Mouse (Mus musculus): ENCODE data around the gene Arid4b. TPM values are rescaled to one million over a fixed set of nuclear protein-coding genes. Genes with fewer than 3 reads are reported as not detected.
A peak's percentile ranks its signal among the peaks of the same experiment; 100 is the strongest.
"Not testable (repeated sequence)": the region's sequence is repeated elsewhere in the genome, so short reads cannot be mapped to it uniquely, and the experiment has no call there.

Arid4b gene
- polyA plus RNA-seq, 1 experiment: 25.3 TPM

DNA sequence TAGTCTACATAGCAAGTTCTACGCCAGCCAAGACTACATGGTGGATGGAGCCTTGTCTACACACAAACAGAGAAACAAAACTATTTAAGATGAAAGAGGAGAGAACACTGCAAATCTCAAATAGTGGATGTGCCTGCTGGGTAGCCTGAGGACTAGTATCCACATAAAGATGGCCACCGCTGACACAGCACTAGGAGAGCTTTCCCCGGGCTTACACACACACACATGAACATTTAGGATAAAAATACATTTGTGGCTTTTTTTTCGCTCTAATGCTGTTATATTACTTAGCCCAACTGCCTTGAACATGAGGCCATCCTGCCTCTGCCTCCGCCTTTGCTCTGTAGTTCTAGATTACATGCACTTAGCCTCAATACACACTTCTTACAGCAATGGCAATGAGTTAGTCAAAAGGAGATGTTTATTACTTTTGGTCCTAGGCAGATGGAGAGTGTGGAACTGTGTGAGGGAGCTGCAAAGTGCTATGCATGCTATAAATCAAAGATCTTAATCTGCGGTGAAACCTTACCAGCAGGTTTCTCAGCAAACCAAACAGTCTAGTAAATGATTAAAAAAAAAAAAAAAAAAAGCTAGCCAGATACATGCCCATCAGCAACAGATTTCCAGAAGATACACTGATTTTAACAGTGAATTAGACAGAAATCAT lies 36.7 kb upstream of the Arid4b start:
- Histone ChIP-seq H3K4me1 (ENCODE audit: control insufficient read depth, insufficient read depth, low read length) (no peaks in the 10 kb centered on the region), H3K27ac (ENCODE audit: insufficient read depth, low read length) (no peak overlapping the region), H3K4me3 (replicated peaks; ENCODE audit: insufficient read depth, low read depth, low read length) (no peak overlapping the region), H3K27me3 (ENCODE audit: control insufficient read depth, insufficient read depth, low read length) (no peaks in the 10 kb centered on the region)
- TF ChIP-seq CTCF (IDR thresholded peaks at IDR 0.05; ENCODE audit: borderline replicate concordance, insufficient read depth, low read depth, low read length): no peak
- no peak for TF ChIP-seq POLR2A (IDR thresholded peaks at IDR 0.05; ENCODE audit: borderline replicate concordance, insufficient read depth, low read length)
- DNase-seq: no peak
- 98% methylated on average over 6 of the region's 6 CpGs for WGBS

DNA sequence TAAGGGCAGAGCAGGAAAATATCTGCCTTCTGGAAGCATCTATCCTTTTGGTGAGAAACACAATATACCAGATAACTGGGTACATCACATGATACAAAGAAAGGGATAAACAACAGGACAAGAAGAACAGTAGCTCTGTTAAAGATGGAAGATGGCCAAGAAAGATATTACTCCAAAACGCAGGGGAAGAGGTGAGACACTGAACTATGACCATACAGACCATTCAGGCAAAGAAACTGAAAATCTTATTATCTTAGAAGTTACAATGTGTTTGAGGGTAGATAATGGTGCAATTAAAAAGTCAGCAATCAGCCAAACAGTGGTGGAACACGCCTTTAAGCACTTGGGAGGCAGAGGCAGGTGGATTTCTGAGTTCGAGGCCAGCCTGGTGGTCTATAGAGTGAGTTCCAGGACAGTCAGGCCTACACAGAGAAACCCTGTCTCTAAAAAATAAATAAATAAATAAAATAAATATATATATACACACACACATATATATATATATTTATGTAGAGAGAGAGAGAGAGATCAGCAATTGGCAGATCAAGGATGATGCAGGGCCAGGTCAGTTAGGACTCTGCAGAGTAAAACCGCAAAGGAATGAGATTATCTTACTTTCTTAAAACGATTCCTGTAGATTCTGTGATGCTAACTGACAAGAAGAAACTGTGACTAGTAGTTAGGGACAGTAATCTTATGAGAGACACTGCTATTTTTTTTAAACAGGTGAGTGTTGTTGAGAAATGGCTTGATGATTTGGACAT lies 29.5 kb upstream of the Arid4b start:
- no peak for DNase-seq
- no peaks in the 10 kb centered on the region for H3K27me3 ChIP-seq (ENCODE audit: control insufficient read depth, insufficient read depth, low read length)
- H3K27ac ChIP-seq (ENCODE audit: insufficient read depth, low read length): no peak overlapping the region
- H3K4me3 ChIP-seq (replicated peaks; ENCODE audit: insufficient read depth, low read depth, low read length): no peak overlapping the region
- H3K4me1 ChIP-seq (ENCODE audit: control insufficient read depth, insufficient read depth, low read length): no peaks in the 10 kb centered on the region
- 89% methylated on average over 5 of the region's 5 CpGs for WGBS
- TF ChIP-seq CTCF (IDR thresholded peaks at IDR 0.05; ENCODE audit: borderline replicate concordance, insufficient read depth, low read depth, low read length): no peak
- no peak for TF ChIP-seq POLR2A (IDR thresholded peaks at IDR 0.05; ENCODE audit: borderline replicate concordance, insufficient read depth, low read length)

DNA sequence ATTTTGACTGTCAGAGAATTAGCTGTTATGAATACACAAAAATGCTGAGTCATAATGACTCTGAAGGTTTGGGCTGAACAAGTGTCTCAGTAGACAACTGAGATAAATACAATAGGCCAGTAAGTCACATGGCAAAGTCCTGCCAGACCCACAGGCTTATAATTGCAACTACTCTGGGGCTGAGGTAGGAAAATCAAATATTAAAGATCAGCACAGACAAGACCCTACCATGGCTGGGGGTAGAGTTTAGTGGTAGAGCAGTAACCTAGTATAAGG lies 29.0 kb upstream of the Arid4b start:
- no peak overlapping the region for H3K27ac ChIP-seq (ENCODE audit: insufficient read depth, low read length)
- no peak overlapping the region for H3K4me3 ChIP-seq (replicated peaks; ENCODE audit: insufficient read depth, low read depth, low read length)
- DNase-seq: no peak
- TF ChIP-seq POLR2A (IDR thresholded peaks at IDR 0.05; ENCODE audit: borderline replicate concordance, insufficient read depth, low read length): no peak
- no peak for TF ChIP-seq CTCF (IDR thresholded peaks at IDR 0.05; ENCODE audit: borderline replicate concordance, insufficient read depth, low read depth, low read length)
- no peaks in the 10 kb centered on the region for H3K27me3 ChIP-seq (ENCODE audit: control insufficient read depth, insufficient read depth, low read length)
- H3K4me1 ChIP-seq (ENCODE audit: control insufficient read depth, insufficient read depth, low read length): no peaks in the 10 kb centered on the region

DNA sequence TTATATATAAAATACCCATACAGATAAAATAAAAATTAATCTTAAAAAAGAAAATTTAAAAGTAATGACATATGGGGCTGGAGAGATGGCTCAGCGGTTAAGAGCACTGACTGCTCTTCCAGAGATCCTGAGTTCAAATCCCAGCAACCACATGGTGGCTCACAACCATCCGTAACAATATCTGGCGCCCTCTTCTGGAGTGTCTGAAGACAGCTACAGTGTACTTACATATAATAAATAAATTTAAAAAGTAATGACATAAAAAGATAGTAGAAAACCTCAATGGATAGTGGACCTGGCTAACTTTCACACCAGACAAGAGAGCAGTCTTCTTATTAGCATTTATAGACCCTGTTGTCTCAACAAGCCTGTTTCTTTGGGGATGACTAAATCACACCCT lies 27.7 kb upstream of the Arid4b start:
- not testable (repeated sequence) for DNase-seq; H3K4me3 ChIP-seq (replicated peaks; ENCODE audit: insufficient read depth, low read depth, low read length); H3K4me1 ChIP-seq (ENCODE audit: control insufficient read depth, insufficient read depth, low read length); H3K27me3 ChIP-seq (ENCODE audit: control insufficient read depth, insufficient read depth, low read length); H3K27ac ChIP-seq (ENCODE audit: insufficient read depth, low read length)
- 95% methylated on average over 3 of the region's 3 CpGs for WGBS

DNA sequence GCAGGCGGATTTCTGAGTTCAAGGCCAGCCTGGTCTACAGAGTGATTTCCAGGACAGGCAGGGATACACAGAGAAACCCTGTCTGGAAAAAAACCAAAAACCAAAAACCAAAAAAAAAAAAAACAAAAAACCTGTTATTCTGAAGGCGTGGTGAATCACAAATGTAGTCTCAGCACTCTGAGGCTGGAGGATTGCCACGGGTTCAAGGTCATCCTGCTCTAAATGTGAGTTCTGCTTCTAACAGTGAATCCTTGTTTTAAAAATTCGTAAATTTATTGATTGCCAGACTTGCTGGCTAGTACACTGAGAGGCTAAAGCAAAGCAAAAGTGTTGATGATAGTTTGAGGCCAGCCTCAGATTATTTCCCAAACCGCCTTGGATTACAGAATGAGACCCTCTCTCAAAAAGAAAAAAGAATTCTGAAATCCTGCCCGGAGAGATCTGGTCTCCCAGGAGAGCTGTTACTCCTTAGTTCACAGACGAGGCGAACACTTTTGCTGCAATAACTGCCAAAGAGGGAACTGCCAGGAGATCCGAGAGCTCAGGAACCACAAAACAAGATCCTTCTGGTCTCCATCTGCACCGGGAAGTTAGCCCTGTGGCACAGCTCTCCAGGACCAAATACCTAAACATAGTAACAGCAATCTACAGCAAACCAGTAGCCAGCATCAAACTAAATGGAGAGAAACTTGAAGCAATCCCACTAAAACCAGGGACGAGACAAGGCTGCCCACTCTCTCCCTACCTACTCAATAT lies 27.0 kb upstream of the Arid4b start:
- no peak for DNase-seq
- Histone ChIP-seq H3K4me3 (replicated peaks; ENCODE audit: insufficient read depth, low read depth, low read length) (no peak overlapping the region), H3K4me1 (ENCODE audit: control insufficient read depth, insufficient read depth, low read length) (no peaks in the 10 kb centered on the region), H3K27ac (ENCODE audit: insufficient read depth, low read length) (no peak overlapping the region), H3K27me3 (ENCODE audit: control insufficient read depth, insufficient read depth, low read length) (no peaks in the 10 kb centered on the region)
- no peak for TF ChIP-seq CTCF (IDR thresholded peaks at IDR 0.05; ENCODE audit: borderline replicate concordance, insufficient read depth, low read depth, low read length)
- TF ChIP-seq POLR2A (IDR thresholded peaks at IDR 0.05; ENCODE audit: borderline replicate concordance, insufficient read depth, low read length): no peak
- 51% methylated on average over 11 of the region's 11 CpGs for WGBS

DNA sequence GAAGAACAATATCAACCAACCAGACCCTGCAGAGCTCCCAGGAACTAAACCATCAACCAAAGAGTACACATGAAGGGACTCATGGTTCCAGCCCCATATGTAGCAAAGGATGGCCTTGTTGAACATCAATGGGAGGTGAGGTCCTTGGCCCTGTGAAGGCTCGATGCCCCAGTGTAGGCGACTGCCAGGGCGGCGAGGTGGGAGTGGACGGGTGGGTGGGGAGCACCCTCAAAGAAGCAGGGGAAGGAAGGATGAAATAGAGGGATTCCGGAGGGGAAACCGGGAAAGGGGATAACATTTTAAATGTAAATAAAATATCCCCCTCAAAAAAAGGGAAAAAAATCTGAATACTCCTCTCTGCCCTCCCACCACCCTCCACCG lies 24.1 kb upstream of the Arid4b start:
- no peak for DNase-seq
- Histone ChIP-seq H3K27me3 (ENCODE audit: control insufficient read depth, insufficient read depth, low read length) (no peaks in the 10 kb centered on the region), H3K4me3 (replicated peaks; ENCODE audit: insufficient read depth, low read depth, low read length) (peak overlapping the region; percentile 99), H3K4me1 (ENCODE audit: control insufficient read depth, insufficient read depth, low read length) (no peaks in the 10 kb centered on the region), H3K27ac (ENCODE audit: insufficient read depth, low read length) (peak overlapping the region; percentile 91; the same call in 1 of the 2 replicates)
- TF ChIP-seq CTCF (IDR thresholded peaks at IDR 0.05; ENCODE audit: borderline replicate concordance, insufficient read depth, low read depth, low read length): no peak
- no peak for TF ChIP-seq POLR2A (IDR thresholded peaks at IDR 0.05; ENCODE audit: borderline replicate concordance, insufficient read depth, low read length)
- WGBS: 2% methylated on average over 8 of the region's 8 CpGs

DNA sequence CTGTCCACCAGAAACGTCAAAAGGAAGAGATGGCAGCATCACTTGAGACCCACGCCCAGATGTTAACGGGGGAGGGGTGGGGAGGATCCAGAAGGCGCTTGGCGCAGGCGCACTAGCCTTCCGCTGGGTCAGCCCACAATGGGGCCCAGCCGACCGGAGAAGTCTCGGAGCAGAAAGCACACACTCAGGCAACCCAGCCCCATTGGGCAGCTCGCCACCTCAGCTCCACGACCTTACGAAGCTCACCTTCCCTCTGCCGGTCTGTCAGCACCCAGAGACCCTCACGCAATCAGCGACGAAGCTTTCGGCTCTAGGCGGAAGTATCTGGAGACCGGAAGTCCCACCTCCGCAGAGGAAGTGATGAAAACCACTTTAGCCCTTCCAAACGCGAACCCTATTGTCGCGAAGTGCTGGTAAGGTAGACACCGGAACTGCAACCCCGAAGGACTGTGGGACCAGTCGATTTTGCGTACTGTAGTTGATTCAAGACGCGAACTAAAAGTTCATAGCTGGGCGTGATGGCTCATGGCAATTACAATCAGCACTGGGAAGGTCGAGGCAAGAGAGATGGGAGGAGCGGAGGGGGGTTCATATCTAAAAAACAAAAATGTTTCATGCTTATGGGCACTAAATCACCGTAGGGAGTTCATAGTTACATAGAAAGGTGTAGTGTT lies 23.6 kb upstream of the Arid4b start, which contains the start of gene Tbce:
Gene Tbce, minus strand, starts transcription at position 347 of the 674 bp plus-strand sequence.
- DNase-seq: peak; percentile 90 to 94
- TF ChIP-seq POLR2A (IDR thresholded peaks at IDR 0.05; ENCODE audit: borderline replicate concordance, insufficient read depth, low read length) (peak; percentile 79), CTCF (IDR thresholded peaks at IDR 0.05; ENCODE audit: borderline replicate concordance, insufficient read depth, low read depth, low read length) (peak; percentile 13; the same call in 1 of the 2 replicates)
- Histone ChIP-seq H3K27me3 (ENCODE audit: control insufficient read depth, insufficient read depth, low read length) (no peaks in the 10 kb centered on the region), H3K27ac (ENCODE audit: insufficient read depth, low read length) (peak within 1 kb of the TSS; percentile 91), H3K4me3 (replicated peaks; ENCODE audit: insufficient read depth, low read depth, low read length) (peak within 1 kb of the TSS; percentile 99), H3K4me1 (ENCODE audit: control insufficient read depth, insufficient read depth, low read length) (no peaks in the 10 kb centered on the region)
- under 1% methylated on average over 35 of the region's 35 CpGs for WGBS

Data from cerebellum, adult 2 months (tissue).